In the genomic region with DNA sequence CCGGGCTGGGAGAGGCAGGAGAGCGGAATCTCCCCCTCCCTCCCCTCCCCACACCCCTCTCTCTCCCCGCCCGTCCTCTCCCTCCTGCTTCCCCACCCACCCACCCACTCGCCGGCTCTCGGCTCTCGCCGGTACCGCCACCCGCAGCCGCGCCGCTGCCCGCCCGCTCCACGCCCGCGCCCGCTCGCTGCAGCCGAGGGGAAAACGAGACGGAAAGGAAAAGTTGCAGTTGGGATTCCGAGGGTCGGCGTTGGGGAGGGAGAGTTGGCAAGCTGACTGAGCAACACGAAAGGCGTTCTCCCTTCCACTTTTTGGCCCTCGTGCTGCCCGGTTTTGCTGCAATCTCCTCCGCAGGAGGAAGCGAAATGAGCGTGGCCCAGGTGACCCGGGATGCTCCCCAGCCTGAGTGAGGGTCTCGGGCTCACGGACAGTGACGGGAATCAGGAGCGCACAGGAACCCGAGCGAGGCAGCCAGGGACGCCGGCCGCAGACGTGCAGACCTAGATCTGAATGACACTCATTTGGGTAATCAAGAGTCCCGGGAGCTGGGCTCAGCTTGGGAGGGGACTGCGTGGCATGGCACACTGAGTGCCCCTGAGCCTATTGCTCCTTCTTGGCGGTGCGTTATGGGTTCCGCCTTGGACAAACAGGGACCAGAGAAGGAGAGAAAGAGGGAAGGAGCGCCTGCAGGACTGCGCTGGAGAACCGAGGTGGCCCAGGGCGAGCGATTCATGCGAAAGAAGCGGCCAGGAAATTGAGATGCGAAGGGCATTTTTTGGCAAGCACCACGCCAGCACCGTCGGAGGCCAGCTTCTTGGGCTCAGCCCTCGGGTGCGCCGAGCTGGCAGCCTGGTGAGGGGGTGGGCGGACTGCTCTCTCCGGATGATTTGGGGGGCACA, we compare ENCODE assay signal across 8 mouse cellular contexts.
DNase-seq lines count a peak whose midpoint lies in the region; ATAC-seq and TF ChIP-seq lines count a peak whose summit lies in the region.

No protein-coding gene starts in this region.

- H3K4me2 ChIP-seq in kidney, postnatal 0 days (ENCODE audit: low read length) = peak overlapping the region; percentile 83
- peak overlapping the region; percentile 87 for H3K4me2 ChIP-seq in embryonic facial prominence, embryonic 12.5 days (replicated peaks)
- peak overlapping the region; percentile 90 for H3K4me2 ChIP-seq in intestine, embryonic 16.5 days (ENCODE audit: low read depth, low read length)

- H3K4me3 ChIP-seq in kidney, postnatal 0 days (replicated peaks; ENCODE audit: low read depth, low read length) = peak overlapping the region; percentile 46
- peak overlapping the region; percentile 46 for H3K4me3 ChIP-seq in embryonic facial prominence, embryonic 12.5 days
- peak overlapping the region; percentile 54 for H3K4me3 ChIP-seq in intestine, embryonic 16.5 days (ENCODE audit: low read length)

- no peaks in the 10 kb centered on the region for H3K36me3 ChIP-seq in kidney, postnatal 0 days (ENCODE audit: insufficient read depth, low read length)
- H3K36me3 ChIP-seq in embryonic facial prominence, embryonic 12.5 days = no peaks in the 10 kb centered on the region
- no peaks in the 10 kb centered on the region for H3K36me3 ChIP-seq in intestine, embryonic 16.5 days (ENCODE audit: control insufficient read depth, insufficient read depth, low read length)

- H3K9ac ChIP-seq in kidney, postnatal 0 days (ENCODE audit: low read depth, low read length) = 0 out of 2 replicates have a peak overlapping the region, but pooled peaks have one; percentile 35
- peak overlapping the region; percentile 45; the same call in 1 of the 2 replicates for H3K9ac ChIP-seq in embryonic facial prominence, embryonic 12.5 days
- peak overlapping the region; percentile 56 for H3K9ac ChIP-seq in intestine, embryonic 16.5 days (ENCODE audit: low read depth, low read length)

- WGBS in kidney, postnatal 0 days = under 1% methylated on average over 45 of the region's 66 CpGs
- under 1% methylated on average over 50 of the region's 66 CpGs for WGBS in embryonic facial prominence, embryonic 12.5 days
- WGBS in intestine, embryonic 16.5 days = under 1% methylated on average over 52 of the region's 66 CpGs

- no peak for DNase-seq in kidney, postnatal 0 days (ENCODE audit: low spot score)
- no peak for DNase-seq in kidney, adult 11 months
- peak; percentile 32 for DNase-seq in adrenal gland, postnatal 14 days
- DNase-seq in neural tube, embryonic 10.5 days (ENCODE audit: extremely low spot score, low spot score) = peak; percentile 67
- DNase-seq in c-Kit-positive CD71-positive TER-119-positive erythroid progenitor cells, embryonic 14.5 days (ENCODE audit: low spot score) = no peak
- DNase-seq in kidney, postnatal 25 days = no peak

- no peak for TF ChIP-seq CTCF in kidney, postnatal 0 days (IDR thresholded peaks at IDR 0.05; ENCODE audit: low read depth)

- H3K4me1 ChIP-seq in kidney, postnatal 0 days (replicated peaks; ENCODE audit: insufficient read depth, low read length) = peaks cover 4% of the 10 kb centered on the region; the same call in 1 of the 2 replicates
- H3K4me1 ChIP-seq in embryonic facial prominence, embryonic 12.5 days = 0 out of 2 replicates have a peak, but pooled peaks cover 11% of the 10 kb centered on the region
- H3K4me1 ChIP-seq in intestine, embryonic 16.5 days (ENCODE audit: control insufficient read depth, insufficient read depth, low read length) = peaks cover 4% of the 10 kb centered on the region

- no peak overlapping the region for H3K27ac ChIP-seq in kidney, postnatal 0 days
- H3K27ac ChIP-seq in embryonic facial prominence, embryonic 12.5 days = no peak overlapping the region
- no peak overlapping the region for H3K27ac ChIP-seq in intestine, embryonic 16.5 days (ENCODE audit: low read length)

- no peak for ATAC-seq in kidney, postnatal 0 days (replicated peaks; ENCODE audit: low FRiP score, low read depth)
- ATAC-seq in embryonic facial prominence, embryonic 12.5 days (ENCODE audit: insufficient number of reproducible peaks, insufficient read depth, low FRiP score, low TSS enrichment) = no peak
- ATAC-seq in intestine, embryonic 16.5 days = no peak

- no peaks in the 10 kb centered on the region for H3K9me3 ChIP-seq in kidney, postnatal 0 days (replicated peaks; ENCODE audit: low read length)
- H3K9me3 ChIP-seq in embryonic facial prominence, embryonic 12.5 days = no peaks in the 10 kb centered on the region
- H3K9me3 ChIP-seq in intestine, embryonic 16.5 days (ENCODE audit: control insufficient read depth, low read length) = no peaks in the 10 kb centered on the region

- peaks cover 42% of the 10 kb centered on the region for H3K27me3 ChIP-seq in kidney, postnatal 0 days (ENCODE audit: insufficient read depth, low read length)
- H3K27me3 ChIP-seq in embryonic facial prominence, embryonic 12.5 days = peaks cover 98% of the 10 kb centered on the region
- H3K27me3 ChIP-seq in intestine, embryonic 16.5 days (replicated peaks; ENCODE audit: control insufficient read depth, insufficient read depth, low read length) = peaks cover 70% of the 10 kb centered on the region

Comparison
In these comparisons a context has a peak if more than half of its experiments do, and no peak if none do; other contexts are left out.
1. DNase-seq: peak in adrenal gland, postnatal 14 days (single experiment) and neural tube, embryonic 10.5 days (single experiment); none in kidney, postnatal 0 days (single experiment), kidney, adult 11 months (single experiment), c-Kit-positive CD71-positive TER-119-positive erythroid progenitor cells, embryonic 14.5 days (single experiment) and kidney, postnatal 25 days (0 of 2).
2. Peak in every context shown above with its lines, with median percentiles within 50 percentile points of each other: H3K4me2 ChIP-seq, H3K4me3 ChIP-seq and H3K9ac ChIP-seq.